Mouse (Mus musculus): ENCODE measurements around the gene Tymp. TPM values are rescaled to one million over a fixed set of nuclear protein-coding genes. Genes with fewer than 3 reads are reported as not detected.

Gene Tymp
- polyA plus RNA-seq, 1 experiment from 2014 or later, result 1.9 TPM

- ATAC-seq, result no peak
- H3K9me3 ChIP-seq (replicated peaks), result no peaks in the 10 kb centered on the region
- H3K4me3 ChIP-seq, result no peak overlapping the region
- H3K36me3 ChIP-seq (ENCODE audit: poor library complexity, severe bottlenecking), result peaks cover 46% of the 10 kb centered on the region
- WGBS, result 91% methylated on average over 15 of the region's 15 CpGs
- H3K4me2 ChIP-seq, result no peak overlapping the region
- H3K9ac ChIP-seq, result no peak overlapping the region
- peaks cover 15% of the 10 kb centered on the region for H3K4me1 ChIP-seq
- no peak overlapping the region for H3K27ac ChIP-seq
- no peaks in the 10 kb centered on the region for H3K27me3 ChIP-seq
Measured at GRCm38 (mm10) chr15:89351302-89351701, 25.5 kb downstream of the Tymp start.

DNA sequence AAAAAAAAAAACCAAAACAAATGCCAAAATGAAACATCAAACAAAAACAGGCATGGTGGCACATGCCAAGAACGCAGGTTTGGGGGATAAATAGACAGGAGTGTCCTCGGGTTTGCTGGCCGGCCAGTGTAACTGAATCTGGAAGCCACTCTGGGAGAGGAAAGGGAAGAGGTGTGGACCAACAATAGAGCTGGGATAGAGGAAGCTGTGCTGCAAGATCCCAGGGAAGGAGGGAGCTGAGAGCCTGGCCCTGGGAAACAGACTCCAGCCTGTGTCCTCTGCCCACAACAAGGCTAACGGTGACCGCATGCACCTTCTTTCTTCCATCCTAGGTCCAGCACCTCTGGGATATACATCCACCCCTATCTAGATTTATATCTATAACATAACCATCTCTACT, 26.4 kb downstream of the Tymp start:
- H3K9ac ChIP-seq, result no peak overlapping the region
- no peaks in the 10 kb centered on the region for H3K27me3 ChIP-seq
- WGBS, result 88% methylated on average over 5 of the region's 5 CpGs

GRCm38 (mm10) chr15:89343325-89343724, 33.5 kb downstream of the Tymp start:
- no peaks in the 10 kb centered on the region for H3K4me1 ChIP-seq
- ATAC-seq, result no peak
- H3K4me2 ChIP-seq, result no peak overlapping the region
- H3K4me3 ChIP-seq, result no peak overlapping the region
- H3K9me3 ChIP-seq (replicated peaks), result no peaks in the 10 kb centered on the region
- 86% methylated on average over 3 of the region's 3 CpGs for whole genome bisulfite sequencing
- H3K27me3 ChIP-seq, result no peaks in the 10 kb centered on the region
- no peaks in the 10 kb centered on the region for H3K36me3 ChIP-seq (ENCODE audit: poor library complexity, severe bottlenecking)
- no peak overlapping the region for H3K9ac ChIP-seq
- no peak overlapping the region for H3K27ac ChIP-seq

More for the DNA sequence above, 26.4 kb downstream of the Tymp start:
- Histone ChIP-seq H3K4me2 (no peak overlapping the region), H3K36me3 (ENCODE audit: poor library complexity, severe bottlenecking) (peaks cover 46% of the 10 kb centered on the region), H3K4me1 (peaks cover 14% of the 10 kb centered on the region), H3K27ac (no peak overlapping the region), H3K4me3 (no peak overlapping the region), H3K9me3 (replicated peaks) (no peaks in the 10 kb centered on the region)
- no peak for ATAC-seq

- Histone ChIP-seq H3K4me1 (no peaks in the 10 kb centered on the region), H3K27me3 (no peaks in the 10 kb centered on the region), H3K36me3 (ENCODE audit: poor library complexity, severe bottlenecking) (no peaks in the 10 kb centered on the region), H3K9me3 (replicated peaks) (no peaks in the 10 kb centered on the region), H3K4me2 (no peak overlapping the region), H3K27ac (no peak overlapping the region), H3K4me3 (no peak overlapping the region), H3K9ac (no peak overlapping the region)
- no peak for ATAC-seq
- 54% methylated on average over 1 of the region's 1 CpGs for WGBS
Measured at GRCm38 (mm10) chr15:89341678-89342077, 35.2 kb downstream of the Tymp start.

GRCm38 (mm10) chr15:89340136-89340535, 36.7 kb downstream of the Tymp start:
- no peaks in the 10 kb centered on the region for H3K36me3 ChIP-seq (ENCODE audit: poor library complexity, severe bottlenecking)
- no peaks in the 10 kb centered on the region for H3K4me1 ChIP-seq
- H3K4me3 ChIP-seq, result no peak overlapping the region
- H3K4me2 ChIP-seq, result no peak overlapping the region
- no peak for ATAC-seq
- H3K27ac ChIP-seq, result no peak overlapping the region
- no peaks in the 10 kb centered on the region for H3K9me3 ChIP-seq (replicated peaks)
- H3K9ac ChIP-seq, result no peak overlapping the region
- no peaks in the 10 kb centered on the region for H3K27me3 ChIP-seq
- 92% methylated on average over 3 of the region's 3 CpGs for WGBS

DNA sequence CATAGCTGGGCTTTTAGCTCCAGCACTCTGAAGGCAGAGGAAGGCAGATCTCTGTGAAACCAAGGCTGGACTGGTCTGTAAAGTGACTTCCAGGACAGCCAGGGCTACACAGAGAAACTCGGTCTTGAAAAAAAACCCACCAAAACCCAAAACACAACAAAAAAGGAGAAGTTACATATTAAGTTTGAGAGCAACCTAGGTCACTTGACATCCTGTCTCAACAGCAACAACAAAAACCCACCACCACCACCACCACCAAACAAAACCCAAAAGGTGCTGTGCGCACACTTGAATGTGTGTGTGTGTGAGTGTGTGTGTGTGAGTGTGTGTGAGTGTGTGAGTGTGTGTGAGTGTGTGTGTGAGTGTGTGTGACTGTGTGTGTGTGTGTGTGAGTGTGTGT, 37.1 kb downstream of the Tymp start:
- Histone ChIP-seq H3K4me2 (no peak overlapping the region), H3K4me3 (no peak overlapping the region), H3K36me3 (ENCODE audit: poor library complexity, severe bottlenecking) (no peaks in the 10 kb centered on the region), H3K9ac (no peak overlapping the region), H3K4me1 (no peaks in the 10 kb centered on the region), H3K27ac (no peak overlapping the region), H3K27me3 (no peaks in the 10 kb centered on the region), H3K9me3 (replicated peaks) (no peaks in the 10 kb centered on the region)
- ATAC-seq, result no peak
- WGBS, result 86% methylated on average over 2 of the region's 2 CpGs

DNA sequence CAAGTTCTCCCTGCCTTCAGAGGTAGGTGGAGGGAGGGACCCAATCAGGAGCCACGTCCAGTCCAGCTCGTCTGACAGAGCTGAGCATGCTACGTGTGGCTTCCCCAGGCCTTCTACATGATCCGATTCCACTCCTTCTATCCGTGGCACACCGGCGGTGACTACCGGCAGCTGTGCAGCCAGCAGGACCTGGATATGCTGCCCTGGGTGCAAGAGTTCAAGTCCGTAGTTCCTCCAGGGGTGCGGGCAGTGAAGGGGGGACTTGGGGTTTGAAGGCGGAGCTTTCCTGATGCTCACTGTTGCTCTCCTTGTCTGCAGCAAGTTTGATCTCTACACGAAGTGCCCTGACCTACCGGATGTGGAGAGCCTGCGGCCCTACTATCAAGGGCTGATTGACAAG, 40.4 kb downstream of the Tymp start:
- Histone ChIP-seq H3K9ac (no peak overlapping the region), H3K9me3 (replicated peaks) (no peaks in the 10 kb centered on the region), H3K27ac (no peak overlapping the region), H3K36me3 (ENCODE audit: poor library complexity, severe bottlenecking) (no peaks in the 10 kb centered on the region), H3K4me3 (no peak overlapping the region), H3K27me3 (no peaks in the 10 kb centered on the region), H3K4me2 (no peak overlapping the region), H3K4me1 (no peaks in the 10 kb centered on the region)
- 86% methylated on average over 14 of the region's 14 CpGs for WGBS
- no peak for ATAC-seq

GRCm38 (mm10) chr15:89334774-89335537, 41.9 kb downstream of the Tymp start:
- Histone ChIP-seq H3K4me2 (no peak overlapping the region), H3K4me3 (no peak overlapping the region), H3K9ac (no peak overlapping the region; the same call in 1 of the 2 replicates), H3K4me1 (no peaks in the 10 kb centered on the region), H3K27ac (no peak overlapping the region), H3K27me3 (no peaks in the 10 kb centered on the region), H3K36me3 (ENCODE audit: poor library complexity, severe bottlenecking) (no peaks in the 10 kb centered on the region), H3K9me3 (replicated peaks) (no peaks in the 10 kb centered on the region)
- 83% methylated on average over 17 of the region's 17 CpGs for WGBS
- no peak for ATAC-seq

DNA sequence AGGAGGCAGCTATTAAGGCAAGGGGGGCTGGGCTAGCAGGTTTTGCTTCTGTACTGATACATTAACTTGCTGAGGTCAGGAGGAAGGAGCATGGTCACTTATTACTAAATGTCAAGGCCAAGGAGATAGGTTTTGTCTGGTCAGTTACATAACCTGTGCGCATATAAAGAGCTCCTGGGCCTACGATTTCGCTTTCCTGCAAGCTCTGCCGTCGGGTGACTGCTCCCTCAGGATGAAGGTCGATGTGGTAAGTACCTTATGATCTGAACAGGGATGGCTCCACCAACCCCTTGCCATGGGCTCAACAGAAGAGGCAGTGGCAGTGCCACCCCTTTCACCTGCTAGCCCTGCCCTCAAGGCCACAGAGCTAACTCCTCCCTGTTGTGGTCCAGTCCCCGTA, 42.6 kb downstream of the Tymp start, which contains the start of gene Miox:
Gene Miox (plus strand): TSS at position 128 of the 400 bp plus-strand sequence.
- Histone ChIP-seq H3K27ac (no peak within 1 kb of the TSS), H3K27me3 (no peaks in the 10 kb centered on the region), H3K4me2 (no peak within 1 kb of the TSS), H3K9me3 (replicated peaks) (no peaks in the 10 kb centered on the region), H3K4me1 (no peaks in the 10 kb centered on the region), H3K36me3 (ENCODE audit: poor library complexity, severe bottlenecking) (no peaks in the 10 kb centered on the region), H3K9ac (no peak within 1 kb of the TSS; the same call in 1 of the 2 replicates), H3K4me3 (no peak within 1 kb of the TSS)
- WGBS, result 90% methylated on average over 7 of the region's 7 CpGs
- no peak for ATAC-seq

GRCm38 (mm10) chr15:89326441-89326840, 50.4 kb downstream of the Tymp start:
- Histone ChIP-seq H3K27me3 (peaks cover 14% of the 10 kb centered on the region), H3K4me2 (no peak overlapping the region), H3K36me3 (ENCODE audit: poor library complexity, severe bottlenecking) (no peaks in the 10 kb centered on the region), H3K9ac (no peak overlapping the region), H3K4me1 (peaks cover 6% of the 10 kb centered on the region), H3K9me3 (replicated peaks) (no peaks in the 10 kb centered on the region), H3K27ac (no peak overlapping the region), H3K4me3 (no peak overlapping the region)
- ATAC-seq, result no peak
- WGBS, result 63% methylated on average over 5 of the region's 5 CpGs

GRCm38 (mm10) chr15:89323656-89324055, 53.2 kb downstream of the Tymp start:
- Histone ChIP-seq H3K4me3 (no peak overlapping the region), H3K27me3 (peaks cover 17% of the 10 kb centered on the region), H3K9ac (no peak overlapping the region), H3K27ac (no peak overlapping the region), H3K4me2 (no peak overlapping the region), H3K9me3 (replicated peaks) (no peaks in the 10 kb centered on the region), H3K4me1 (peaks cover 6% of the 10 kb centered on the region), H3K36me3 (ENCODE audit: poor library complexity, severe bottlenecking) (no peaks in the 10 kb centered on the region)
- 83% methylated on average over 4 of the region's 4 CpGs for WGBS
- no peak for ATAC-seq

DNA sequence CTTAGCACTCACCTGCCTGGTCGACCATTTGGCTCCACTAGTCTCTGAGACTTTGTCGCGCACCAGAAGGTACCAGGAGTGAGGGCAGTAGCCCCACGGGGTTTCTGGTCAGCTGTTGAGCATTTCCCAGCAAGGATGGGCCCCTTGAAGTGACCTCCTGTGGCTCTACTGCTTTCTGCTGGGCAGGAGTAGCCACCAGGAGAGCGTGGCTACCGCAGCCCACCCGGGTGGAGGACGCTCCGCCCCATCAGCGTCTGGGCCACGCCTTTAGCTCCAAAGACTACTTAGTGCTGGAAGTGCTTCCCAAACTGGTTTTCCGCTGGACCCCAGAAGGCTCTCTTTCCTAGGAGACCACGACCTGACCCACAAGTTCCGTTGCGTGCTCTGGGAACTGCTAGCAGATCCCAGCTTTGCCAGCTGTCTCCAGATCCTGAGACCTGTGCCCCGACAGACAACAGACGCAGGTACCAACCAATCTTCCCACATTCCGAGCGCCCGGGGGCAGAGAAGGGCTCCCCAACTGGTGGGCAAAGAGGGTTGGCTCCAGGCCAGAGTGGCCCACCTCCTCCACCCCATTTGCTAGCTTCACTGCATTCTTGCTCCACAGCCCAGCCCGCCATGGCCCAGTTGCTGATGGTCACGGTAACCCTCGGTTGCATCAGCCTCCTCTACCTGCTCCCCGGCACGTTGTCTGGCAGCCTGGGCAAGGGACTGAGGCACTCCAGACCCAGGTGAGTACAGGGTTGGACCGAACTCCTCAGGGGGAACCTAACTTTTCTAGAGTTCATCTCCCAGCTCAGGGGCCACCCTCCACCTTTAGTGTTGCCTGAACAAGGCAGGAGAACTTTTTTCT, 53.9 kb downstream of the Tymp start, which contains the start of gene Adm2:
Gene Adm2 (plus strand): TSS at position 51 of the 853 bp plus-strand sequence.
- Histone ChIP-seq H3K27me3 (peaks cover 17% of the 10 kb centered on the region), H3K27ac (no peak within 1 kb of the TSS), H3K4me2 (peak within 1 kb of the TSS; percentile 42), H3K9me3 (replicated peaks) (no peaks in the 10 kb centered on the region), H3K4me1 (peaks cover 6% of the 10 kb centered on the region), H3K9ac (no peak within 1 kb of the TSS), H3K36me3 (ENCODE audit: poor library complexity, severe bottlenecking) (no peaks in the 10 kb centered on the region), H3K4me3 (peak within 1 kb of the TSS; percentile 3; the same call in 1 of the 2 replicates)
- 7% methylated on average over 26 of the region's 26 CpGs for WGBS
- ATAC-seq, result no peak

Data from forebrain, embryonic 13.5 days (tissue).